Mouse (Mus musculus) lung, adult 2 months (tissue): Measurements from ENCODE around the gene Tmem60. TPM values are rescaled to one million over a fixed set of nuclear protein-coding genes. Genes with fewer than 3 reads are reported as not detected.

Experiments
- DNase-seq: peaks from one replicate; pipeline ENCODE4 v3.0.0; 2022
- H3K4me1 ChIP-seq: fragments of 200-500 bp; 2 replicates; pipeline ENCODE4 v1.6.1; 2011; ENCODE audit warnings: low read length; ENCODE audit not compliant: control insufficient read depth, insufficient read depth
- H3K4me3 ChIP-seq: fragments of 200-500 bp; replicated peaks from 2 replicates; pipeline ENCODE3; 2011; ENCODE audit warnings: low read depth, mild to moderate bottlenecking, control low read depth, low read length; ENCODE audit errors: extremely low read depth
- CTCF ChIP-seq: fragments of 200-500 bp; IDR thresholded peaks from 2 replicates; pipeline ENCODE4 v1.5.1; 2011; ENCODE audit warnings: mild to moderate bottlenecking, low read length, control low read depth; ENCODE audit not compliant: insufficient read depth
- POLR2A ChIP-seq: fragments of 200-500 bp; IDR thresholded peaks from 2 replicates; pipeline ENCODE4 v1.6.1; 2011; ENCODE audit warnings: low read depth, mild to moderate bottlenecking, control low read depth, low read length, borderline replicate concordance; ENCODE audit errors: extremely low read depth
- WGBS: fragments of 180-500 bp; shearing (Covaris S2); methylation state at CpG from one replicate; pipeline ENCODE4 v1.1.7; 2018; 5-methylcytosine and 5-hydroxymethylcytosine counted together
- polyA plus RNA-seq: library from polyadenylated mRNA; depleted of rRNA; stranded (reverse); fragments of >200 nt; gene quantifications from 2 replicates; pipeline ENCODE4 v1.2.3, GENCODE M21; 2012

The Tmem60 gene
- polyA plus RNA-seq, 1 experiment: 12.4 TPM

GRCm38 (mm10) chr5:20864216-20864969, 17.6 kb upstream of the Tmem60 start:
- Histone ChIP-seq H3K4me3 (no peak overlapping the region), H3K4me1 (0 out of 2 replicates have a peak, but pooled peaks cover 3% of the 10 kb centered on the region)
- WGBS: 56% methylated on average over 4 of the region's 4 CpGs
- no peak for DNase-seq
- TF ChIP-seq POLR2A (no peak), CTCF (no peak)

GRCm38 (mm10) chr5:20865193-20865755, 16.7 kb upstream of the Tmem60 start:
- DNase-seq: no peak
- TF ChIP-seq CTCF (no peak), POLR2A (no peak)
- WGBS: 28% methylated on average over 2 of the region's 2 CpGs
- Histone ChIP-seq H3K4me3 (no peak overlapping the region), H3K4me1 (0 out of 2 replicates have a peak, but pooled peaks cover 3% of the 10 kb centered on the region)

DNA sequence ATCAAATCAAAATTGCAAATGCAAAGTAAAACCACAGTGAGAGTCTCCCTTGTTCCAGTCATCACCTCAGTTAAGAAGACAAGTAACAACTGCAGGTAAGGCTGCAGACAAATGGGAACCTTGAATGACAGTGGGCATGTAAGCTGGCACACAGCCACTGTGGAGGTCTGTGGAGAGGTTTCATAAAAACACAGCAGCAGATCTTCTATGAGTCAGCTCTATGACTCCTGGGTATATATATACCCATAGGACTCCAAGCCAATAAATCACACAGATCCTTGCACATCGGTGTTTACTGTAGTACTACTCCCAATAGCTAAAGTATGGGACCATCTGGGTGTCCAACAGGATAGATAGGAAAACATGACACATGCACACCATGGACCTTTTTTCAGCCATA, 8.8 kb upstream of the Tmem60 start:
- DNase-seq: no peak
- TF ChIP-seq CTCF: no peak
- no peak for TF ChIP-seq POLR2A
- H3K4me1 ChIP-seq: no peaks in the 10 kb centered on the region
- H3K4me3 ChIP-seq: no peak overlapping the region
- 82% methylated on average over 1 of the region's 1 CpGs for WGBS

DNA sequence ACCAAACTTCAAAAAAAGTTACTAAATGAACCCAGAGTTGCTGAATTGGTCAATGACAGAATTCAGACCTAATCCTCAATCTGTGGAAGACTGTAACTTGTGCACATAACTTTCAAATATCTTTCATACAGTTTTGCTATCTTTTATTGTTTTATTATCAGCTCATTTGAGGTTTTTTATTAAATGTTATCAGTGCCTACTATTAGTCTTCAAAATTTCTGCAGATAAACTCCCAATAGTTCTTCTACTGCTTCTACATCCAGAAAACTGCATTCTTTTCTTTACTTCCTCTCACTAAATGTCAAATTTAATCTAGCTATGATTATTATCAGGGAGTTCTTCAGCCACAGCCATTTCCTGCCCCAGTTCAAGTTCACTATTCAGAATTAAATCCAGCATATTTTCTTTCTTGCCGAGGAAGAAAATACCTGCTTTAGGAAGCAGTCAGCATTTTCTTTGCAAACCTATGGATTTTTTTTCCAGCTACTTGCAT, 5.0 kb upstream of the Tmem60 start:
- Histone ChIP-seq H3K4me1 (no peaks in the 10 kb centered on the region; the same call in 1 of the 2 replicates), H3K4me3 (no peak overlapping the region)
- TF ChIP-seq CTCF: no peak
- no peak for TF ChIP-seq POLR2A
- WGBS: 23% methylated on average over 1 of the region's 1 CpGs
- DNase-seq: no peak

DNA sequence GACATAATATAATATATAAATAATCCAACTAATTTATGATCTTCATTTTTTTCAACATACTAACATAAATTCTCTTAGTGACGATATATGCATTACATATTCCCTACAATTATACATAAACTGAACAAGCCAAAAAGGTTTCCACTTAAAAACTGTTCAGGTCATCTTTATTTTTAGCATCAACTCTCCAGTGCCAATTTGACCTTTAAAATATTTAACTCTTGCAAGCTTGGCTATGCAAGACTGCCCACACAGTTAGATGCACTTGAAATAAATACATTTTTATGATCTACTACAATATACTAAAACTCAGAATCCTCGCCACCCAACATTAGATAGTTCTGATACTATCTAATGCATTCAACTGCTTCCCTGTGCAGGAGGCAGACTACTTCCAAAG, 1.6 kb upstream of the Tmem60 start:
- TF ChIP-seq POLR2A (no peak), CTCF (no peak)
- H3K4me3 ChIP-seq: no peak overlapping the region
- 71% methylated on average over 2 of the region's 2 CpGs for WGBS
- peaks cover 2% of the 10 kb centered on the region for H3K4me1 ChIP-seq
- no peak for DNase-seq

- no peak for TF ChIP-seq POLR2A
- no peak for TF ChIP-seq CTCF
- H3K4me3 ChIP-seq: peak overlapping the region; percentile 88
- peak; percentile 55 for DNase-seq
- H3K4me1 ChIP-seq: peaks cover 2% of the 10 kb centered on the region
- 3% methylated on average over 50 of the region's 64 CpGs for WGBS
These were observed 905 bp upstream of the Tmem60 start for GRCm38 (mm10) chr5:20880797-20881775.

DNA sequence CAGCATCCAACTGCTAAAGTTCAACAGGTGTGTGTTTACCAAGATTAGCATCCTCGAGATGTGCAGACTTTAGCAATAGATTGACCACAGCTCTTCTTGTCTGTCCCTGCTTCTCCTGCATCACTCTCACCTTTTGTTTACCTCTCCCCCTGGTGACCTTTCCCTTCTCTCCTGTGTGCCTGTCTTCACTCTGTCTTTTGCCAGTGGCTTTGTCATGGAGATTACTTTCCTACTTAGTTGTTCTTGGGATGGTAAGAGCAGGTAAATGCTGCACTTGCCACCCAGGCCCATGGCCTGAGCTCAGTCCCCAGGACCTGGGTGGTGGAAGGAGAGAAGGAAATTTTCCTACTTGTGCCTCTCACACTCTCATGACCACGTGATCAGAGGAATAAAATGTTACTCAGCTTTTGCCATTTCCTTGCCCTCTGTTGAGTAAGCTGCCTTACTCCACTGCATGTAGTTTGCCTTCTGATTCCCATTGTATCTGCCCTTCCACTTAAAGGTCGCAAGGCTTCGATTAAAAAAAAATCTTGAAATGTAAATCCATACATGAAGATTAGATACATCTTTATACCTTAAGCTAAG, 2.1 kb downstream of the Tmem60 start:
- DNase-seq: no peak
- Histone ChIP-seq H3K4me3 (no peak overlapping the region), H3K4me1 (peaks cover 2% of the 10 kb centered on the region)
- WGBS: 65% methylated on average over 4 of the region's 4 CpGs
- TF ChIP-seq CTCF (no peak), POLR2A (no peak)

GRCm38 (mm10) chr5:20897446-20898167, 15.6 kb downstream of the Tmem60 start:
- 70% methylated on average over 2 of the region's 2 CpGs for WGBS
- no peak for DNase-seq
- Histone ChIP-seq H3K4me3 (no peak overlapping the region), H3K4me1 (no peaks in the 10 kb centered on the region)
- no peak for TF ChIP-seq CTCF
- no peak for TF ChIP-seq POLR2A
